Mouse (Mus musculus): ENCODE measurements at regions not wholly inside any gene's neighbourhood (a gene's known extent, or its start where the extent isn't known, plus 50 kb on each side); places are given as distances from the start of the nearest gene placed in this dataset.

DNA sequence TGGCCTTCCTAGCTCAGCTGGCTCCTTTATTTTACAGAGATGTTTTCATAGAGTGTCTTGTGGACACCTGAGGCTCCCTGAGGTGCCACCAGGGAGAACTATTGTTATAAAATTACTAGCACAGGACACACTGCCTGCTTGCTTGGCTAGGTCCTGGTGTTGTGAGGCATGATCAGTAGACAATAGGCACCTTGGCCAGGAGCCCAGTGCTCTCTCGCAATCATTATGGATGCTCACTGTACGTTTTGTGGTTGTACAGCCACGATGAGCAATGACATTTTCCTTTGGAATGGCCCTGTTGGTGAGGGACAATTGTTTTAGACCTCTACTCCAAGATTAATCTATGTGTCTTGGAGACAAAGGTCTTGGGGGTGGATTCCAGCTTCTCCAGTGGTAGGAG, 83.3 kb upstream of the Id2 start:
- no peak for DNase-seq

DNA sequence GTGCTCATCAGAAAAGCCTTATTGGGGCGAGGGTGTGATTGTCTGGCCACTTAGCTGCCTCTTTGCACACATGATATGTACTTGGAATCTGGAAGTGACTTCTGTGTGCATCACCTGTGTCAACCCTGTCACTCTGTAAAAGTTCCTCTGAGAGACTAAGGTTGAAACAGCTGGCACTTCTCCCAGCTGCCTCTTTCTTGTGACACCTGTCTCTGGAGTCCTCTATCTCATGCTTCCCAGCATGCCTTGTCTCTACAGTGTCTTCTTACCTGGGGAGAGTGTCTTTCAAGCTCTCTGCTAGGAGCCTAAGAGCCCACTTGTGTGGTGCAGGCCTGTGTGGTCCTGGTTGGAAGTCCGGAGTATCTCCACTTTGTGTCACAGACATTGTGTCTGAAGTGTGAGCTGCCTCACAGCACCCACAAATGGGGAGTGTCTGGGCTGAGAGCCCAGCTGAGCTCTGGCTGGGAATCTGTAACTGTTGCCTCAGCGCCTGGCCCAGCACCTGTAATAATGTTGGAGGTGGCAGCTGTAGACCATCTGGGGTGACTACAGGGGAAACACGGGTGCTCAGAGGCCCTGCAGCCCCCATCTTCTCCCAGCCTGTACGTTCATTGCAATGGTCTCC, 81.7 kb upstream of the Id2 start:
- DNase-seq, result no peak

DNA sequence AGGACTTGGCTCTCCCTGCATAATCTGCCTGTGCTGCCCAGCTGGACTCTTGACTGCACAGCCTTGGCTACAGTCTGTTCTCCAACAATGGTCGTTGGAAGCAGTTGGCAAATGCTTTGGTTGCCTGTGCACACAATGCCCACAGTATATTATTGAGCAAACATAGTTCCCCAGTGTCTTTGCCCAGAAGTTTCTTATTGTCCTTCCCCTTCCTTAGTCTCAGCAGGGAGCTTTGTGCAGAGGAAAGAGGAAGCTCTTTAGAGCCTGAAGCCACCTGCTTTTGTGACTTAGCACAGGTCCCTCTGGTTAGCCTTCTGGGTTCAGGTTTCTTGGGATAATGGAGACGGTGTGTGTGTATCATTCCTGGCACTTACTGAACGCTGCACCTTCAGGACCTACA, 80.9 kb upstream of the Id2 start:
- DNase-seq, result no peak

DNA sequence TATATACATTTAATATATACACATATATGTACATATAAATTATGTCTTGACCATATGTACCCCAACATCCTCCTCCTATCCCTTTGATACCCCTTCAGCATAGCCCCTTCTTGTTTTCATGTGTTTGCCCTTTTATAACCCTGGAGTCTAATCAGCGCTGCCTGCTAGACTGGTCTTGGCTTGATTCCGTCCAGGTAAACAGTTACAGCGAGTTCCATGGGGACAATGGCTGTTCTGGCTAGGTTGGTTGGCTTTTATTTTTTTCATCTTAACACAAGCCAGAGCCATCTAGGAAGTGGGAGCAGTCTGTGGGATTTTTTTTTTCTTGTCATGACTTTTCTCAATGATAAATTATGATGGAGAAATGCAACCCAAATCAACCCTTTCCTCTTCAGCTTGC, 79.6 kb upstream of the Id2 start:
- no peak for DNase-seq

DNA sequence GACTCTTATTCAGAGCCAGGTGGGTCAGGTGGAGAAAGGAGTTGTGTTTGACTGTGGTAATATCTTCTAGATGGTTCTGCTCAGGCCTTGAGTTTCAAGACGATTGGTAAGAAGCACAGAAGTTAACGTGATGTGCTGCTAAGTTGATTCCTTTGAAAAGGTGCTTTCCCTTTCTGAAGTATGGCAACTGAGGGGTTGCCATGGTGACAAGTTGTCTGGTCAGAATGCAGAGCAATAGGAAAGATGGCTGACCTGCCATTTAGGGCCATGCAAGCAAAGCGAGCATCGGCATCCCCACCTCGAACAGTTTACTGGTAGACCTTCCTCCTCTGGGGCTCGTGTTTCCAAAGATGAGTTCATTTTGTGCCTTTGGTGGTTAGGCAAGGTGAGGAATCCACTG, 76.1 kb upstream of the Id2 start:
- no peak for DNase-seq

DNA sequence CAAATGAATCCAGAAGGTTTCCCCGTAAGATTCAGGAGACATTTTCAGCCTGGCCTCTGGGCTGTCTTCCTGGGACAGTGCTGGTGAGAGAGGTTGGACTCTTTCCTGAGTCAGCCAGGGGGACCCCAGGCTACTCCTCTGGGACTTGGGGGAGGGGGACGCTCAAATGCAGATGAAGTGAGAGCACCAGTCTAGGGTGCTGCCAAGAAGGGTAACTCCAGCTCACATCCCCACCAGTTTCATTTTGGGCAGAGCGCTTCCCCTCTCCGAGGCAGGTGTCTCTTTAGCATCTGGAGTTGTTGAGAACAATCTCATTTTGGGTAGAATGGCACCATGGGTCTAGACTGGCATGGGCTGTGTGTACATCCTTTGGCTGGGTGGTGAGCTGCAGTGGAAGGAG, 75.5 kb upstream of the Id2 start:
- no peak for DNase-seq

DNA sequence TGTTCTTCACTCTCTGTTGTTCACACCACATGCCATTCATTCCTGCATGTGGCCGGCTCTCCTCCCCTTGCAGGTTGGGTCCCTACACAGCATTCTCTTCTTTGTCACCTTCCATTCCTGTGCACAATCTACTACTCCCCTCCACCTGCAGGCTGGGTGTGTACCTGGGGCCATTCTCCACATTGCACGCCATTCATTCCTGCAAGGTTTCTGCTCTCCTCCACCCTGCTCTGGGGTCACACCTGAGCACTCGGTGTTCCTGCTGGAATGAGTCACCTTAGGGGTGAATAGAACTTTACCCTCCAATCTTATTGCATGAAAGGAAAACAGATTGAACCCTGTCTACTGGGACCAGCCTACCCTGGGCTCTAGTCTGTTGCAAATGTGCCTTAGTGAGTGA, 72.7 kb upstream of the Id2 start:
- DNase-seq, result no peak

DNA sequence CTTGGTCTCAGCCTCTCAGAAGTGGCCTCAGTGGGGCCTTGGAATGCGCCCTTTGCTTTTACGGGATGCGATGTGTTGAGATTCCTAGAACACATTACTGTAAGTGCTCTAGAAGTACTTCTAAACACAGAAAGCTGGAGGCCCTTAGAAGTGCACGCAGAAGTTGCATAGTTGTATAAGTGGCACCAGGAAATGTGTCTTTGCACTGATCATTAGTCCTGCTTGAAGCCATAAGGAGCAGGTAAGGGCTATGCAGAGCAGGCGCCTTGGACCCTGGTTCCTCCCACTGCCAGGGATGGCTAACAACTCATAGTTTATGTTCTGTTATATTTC, 71.2 kb upstream of the Id2 start:
- no peak for DNase-seq

DNA sequence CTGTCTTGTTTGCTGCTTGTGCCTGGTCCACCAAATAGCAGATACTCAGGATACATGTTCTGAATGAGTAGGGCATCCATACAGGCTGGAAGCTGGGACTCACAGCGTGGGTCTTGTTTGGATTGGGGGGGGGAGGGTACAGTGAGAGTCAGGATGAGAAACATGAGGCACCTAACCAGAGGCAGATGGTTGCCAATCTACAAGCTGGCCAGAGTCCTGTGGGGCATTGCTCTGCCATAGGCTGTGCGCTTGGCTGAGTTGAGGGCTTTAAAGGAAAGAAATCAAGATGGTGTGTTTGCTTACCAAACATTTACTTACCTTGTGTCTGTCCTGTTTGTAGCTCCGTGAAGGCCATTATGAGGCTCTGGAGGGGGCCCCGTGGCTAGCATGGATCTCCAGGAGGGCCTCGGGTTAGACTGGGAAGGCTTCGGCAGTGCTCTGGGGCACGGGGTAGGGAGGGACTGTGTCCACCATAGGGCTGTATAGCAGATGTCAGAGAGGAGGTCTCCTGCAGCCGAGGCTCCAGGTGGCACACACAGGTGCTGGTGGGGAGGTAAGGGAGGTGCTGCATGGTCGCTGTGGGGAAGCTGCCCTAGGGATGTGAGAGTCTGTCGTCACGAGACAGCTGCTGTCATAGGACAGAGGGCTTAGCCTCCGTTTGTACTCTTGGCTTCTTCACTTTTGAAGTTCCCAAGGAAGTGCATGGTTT, 70.7 kb upstream of the Id2 start:
- DNase-seq, result no peak

DNA sequence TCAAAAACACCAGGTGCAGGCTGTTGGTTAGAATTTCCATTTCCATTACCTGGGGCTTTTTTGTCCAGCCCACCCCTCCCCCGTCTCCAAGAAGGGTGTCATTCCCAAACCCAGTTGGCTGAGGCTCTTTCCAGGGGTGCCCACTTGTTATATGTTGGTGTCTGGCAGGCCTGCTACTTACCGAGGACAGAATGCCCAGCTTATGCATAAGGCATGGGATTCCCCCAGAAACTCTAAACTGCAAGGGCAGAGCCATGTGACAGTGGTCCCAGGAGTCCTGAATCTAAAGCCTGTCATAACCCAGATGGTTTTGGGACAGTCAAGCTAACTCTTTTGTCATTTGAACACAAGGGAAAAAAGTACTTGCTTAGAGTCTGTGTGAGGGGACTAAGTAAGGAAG, 69.6 kb upstream of the Id2 start:
- no peak for DNase-seq

DNA sequence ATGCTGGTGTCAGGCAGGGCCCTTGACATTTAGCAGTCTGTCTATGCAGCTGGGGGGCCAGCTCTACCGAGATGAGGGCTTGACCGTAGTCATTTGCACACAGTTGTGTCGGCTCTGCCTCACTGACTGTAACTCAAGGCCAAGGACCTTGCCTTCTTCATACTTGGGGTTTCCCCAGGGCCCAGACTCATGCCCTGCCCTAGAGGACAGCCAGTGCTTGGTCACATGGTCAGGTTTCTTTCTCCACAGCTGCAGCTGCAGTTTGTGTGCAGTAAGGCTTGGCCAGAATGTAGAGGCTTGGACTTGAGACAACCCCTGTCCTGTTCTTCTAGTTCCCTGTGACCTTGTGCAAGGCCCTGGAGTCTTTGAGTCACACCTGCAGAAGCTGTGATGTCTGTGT, 68.7 kb upstream of the Id2 start:
- DNase-seq, result peak; percentile 30 to 74

DNA sequence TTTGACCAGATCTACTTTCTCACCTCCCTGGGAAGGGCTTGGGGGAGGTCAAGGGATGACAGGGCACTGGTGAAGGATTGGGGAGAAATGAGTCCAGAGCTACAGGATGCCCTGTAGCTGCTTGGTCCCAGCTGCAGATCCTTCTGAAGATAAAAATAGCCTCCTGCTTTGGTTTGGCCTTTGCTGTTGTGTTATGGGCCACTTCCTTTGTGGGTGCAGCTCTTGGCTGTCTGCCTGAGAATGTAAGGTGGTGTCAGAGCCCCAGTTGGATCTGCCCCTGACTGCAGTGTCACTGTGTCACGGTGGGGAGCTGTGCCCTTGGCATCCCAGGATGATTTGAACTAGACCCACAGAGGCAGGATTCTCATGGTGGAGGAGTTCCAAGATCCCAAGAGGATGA, 67.8 kb upstream of the Id2 start:
- peak in 1 of 2 experiments; percentile 42 for DNase-seq

DNA sequence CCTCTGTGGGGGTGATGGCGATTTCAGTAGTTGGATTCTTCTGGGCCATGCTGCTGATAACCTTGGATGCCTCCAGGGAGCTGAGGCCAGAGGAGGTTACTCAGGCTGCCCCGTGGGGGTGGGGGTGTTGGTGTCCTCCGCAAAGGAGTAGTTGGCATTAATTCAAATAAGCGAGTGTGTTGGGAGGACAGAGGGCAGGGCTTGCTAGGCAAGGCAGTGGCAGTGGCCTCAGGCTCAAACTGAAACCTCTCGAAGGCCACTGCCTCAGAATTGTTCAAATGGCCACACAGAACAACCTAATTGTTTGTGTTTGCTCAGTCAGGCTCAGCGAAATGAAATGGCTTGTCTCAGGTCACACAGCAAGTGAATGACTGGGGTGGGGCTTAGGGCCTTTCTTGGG, 66.6 kb upstream of the Id2 start:
- DNase-seq, result peak; percentile 44 to 47

DNA sequence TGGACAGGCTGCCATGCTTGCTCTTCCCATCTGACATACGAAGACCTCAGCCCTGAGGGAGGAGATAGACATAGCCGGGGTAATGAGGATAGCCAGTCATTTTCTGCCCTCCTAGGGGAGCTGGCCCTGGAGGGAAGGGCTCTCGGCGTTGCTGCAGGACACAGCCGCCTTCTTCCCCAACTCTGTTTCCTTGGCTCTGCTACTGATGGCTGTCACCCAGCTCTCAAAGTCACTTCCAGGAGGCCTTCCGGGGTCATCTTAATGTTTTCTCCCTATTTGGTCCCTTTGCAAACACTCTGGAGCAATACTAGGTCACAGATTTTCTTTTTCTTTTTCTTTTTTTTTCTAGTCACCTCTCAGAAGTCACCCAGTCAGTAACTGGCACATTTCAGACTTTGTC, 65.9 kb upstream of the Id2 start:
- DNase-seq, result peak; percentile 25 to 30

DNA sequence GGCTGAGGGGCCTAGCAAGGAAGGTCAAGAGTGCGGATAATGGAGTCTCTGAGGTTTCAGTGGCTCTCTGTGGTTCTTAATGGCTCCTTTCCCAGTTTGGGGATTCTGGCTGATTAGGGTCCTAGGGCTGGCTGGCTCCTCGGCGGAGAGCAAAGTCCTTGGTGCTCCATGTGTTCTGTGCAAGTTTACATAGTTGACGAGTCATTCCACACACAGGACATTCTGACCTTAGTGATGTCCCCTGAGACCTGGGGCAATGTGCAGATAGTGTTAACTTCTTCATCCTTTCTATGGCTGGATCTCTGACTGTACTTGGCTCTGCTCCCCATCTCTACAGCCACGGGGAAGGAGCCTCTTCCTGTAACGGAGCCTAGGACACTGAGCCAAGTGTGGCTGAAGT, 65.0 kb upstream of the Id2 start:
- no peak for DNase-seq

DNA sequence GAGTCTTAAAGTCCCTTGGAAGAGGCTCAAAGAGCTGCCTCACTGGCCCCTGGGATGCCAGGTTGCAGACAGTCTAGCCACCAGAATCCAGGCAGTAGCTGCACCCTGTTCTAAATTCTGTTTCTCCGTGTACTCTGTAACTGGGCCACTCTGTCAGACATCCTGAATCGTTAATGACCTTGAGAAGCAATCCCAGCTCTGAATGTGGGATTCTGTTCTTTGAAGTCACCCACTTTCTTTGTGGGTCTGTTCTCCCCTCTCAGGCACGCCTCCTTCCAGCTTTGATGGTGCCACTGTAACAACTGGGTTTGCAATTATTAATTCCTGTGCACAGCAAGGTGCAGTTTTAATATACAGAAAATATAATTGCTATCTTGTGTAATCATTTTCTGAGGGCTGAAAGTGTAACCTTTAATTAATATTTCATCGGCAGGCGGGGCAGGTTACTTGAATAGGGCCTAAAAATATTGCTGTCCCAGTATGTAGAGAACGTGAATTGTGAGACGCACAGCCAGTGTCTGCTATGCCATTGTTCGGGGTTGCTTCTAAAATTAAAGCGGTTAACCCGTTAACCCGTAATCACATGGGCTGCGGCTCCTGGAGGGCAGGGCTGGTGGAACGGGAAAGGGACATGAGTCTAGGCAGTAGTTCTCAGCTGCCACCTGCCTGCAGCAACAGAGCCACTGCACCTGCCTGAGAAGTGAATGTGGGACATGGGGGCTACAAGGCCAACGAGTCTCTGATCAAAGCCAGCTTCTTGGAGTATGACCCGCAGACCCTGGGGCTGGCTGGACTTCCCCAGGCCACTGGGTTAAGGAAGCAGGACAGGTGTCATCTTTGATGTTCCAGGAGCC, 64.3 kb upstream of the Id2 start:
- DNase-seq, result peak; percentile 56 to 68

DNA sequence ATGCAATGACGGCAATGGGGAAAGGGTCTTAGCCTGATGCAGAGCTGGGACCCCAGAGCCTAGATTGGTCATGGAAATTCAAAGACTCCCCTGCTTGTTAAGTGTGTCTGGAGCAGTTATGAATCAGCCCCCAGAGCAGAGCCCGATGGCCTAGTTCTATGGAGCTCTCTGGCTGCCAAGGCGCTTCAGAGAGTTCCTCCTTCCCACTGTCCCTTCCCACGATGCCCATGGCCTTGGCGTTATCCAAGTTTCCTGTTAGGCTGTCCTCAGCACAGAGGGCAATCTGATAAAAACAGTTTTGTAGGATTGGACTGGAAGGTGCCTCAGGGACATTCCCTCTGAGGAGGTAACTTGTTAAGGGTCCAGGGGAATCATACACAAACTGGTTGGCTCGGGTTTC, 62.2 kb upstream of the Id2 start:
- DNase-seq, result no peak

DNA sequence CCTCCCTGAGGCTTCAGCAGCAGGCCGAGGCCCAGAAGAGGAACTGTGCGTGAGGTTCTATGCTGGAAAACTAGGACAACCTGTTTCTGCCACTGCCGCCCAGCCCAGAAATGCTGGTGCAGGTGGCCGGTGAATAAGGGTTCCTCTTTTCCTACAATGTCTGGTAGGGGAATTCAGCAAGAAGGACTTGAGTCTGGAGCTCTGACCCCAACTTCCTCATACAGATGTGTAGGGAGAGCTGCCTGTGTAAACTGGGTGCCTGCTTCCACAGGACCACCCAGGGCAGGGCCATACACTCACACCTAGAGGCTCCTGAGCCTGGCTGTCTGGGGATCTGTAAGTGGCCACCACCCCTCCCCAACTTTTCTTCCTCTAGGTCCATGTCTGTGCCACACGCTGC, 60.3 kb upstream of the Id2 start:
- no peak for DNase-seq

DNA sequence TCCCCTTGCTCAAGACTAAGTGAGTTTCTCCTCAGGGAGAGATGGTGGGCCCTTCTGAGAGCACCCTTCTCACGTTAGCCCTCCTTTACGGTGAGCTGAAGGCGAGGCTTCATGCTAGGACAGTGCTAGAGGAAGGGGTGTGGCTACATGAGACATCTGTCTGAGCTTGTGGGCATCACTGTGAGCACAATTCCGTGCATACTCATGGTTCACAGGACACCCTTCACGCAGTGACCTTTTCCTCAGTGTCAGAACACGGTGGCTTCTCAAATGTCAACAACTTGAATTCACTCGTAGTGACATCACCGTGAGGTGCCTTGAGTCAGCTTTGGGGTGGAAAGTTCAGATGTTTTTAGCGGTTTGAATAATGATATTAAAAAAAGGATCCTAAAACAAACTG, 58.5 kb upstream of the Id2 start:
- no peak for DNase-seq

DNA sequence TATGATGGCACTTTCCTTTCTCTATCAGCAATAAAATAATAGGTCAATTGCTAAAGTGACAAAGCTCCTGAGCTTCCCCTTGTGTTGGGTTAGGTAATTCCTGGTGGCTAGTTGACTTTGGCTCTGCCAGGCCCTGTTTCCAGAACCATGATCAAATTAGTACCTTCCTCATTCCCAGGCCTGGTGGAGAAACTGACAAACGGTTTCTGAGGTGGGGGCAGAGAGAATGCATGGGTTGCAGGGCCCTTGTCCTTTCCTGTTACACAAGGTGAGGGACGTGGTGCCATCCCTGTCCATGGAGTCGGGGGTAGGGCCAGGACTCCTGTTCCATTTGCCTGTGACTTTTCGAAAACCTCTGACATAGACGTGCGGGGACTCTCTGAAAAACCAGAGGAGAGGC, 51.2 kb upstream of the Id2 start:
- DNase-seq, result no peak

Data from heart, adult 18-20 months (tissue).